Mouse (Mus musculus) retina, embryonic 14.5 days (tissue): ENCODE results near the gene Fbf1.
"Not testable (repeated sequence)": the region's sequence is repeated elsewhere in the genome, so short reads cannot be mapped to it uniquely, and the experiment has no call there.

Source experiments
- DNase-seq: peaks from one replicate; pipeline ENCODE4 v3.0.0-alpha.2; 2015; ENCODE audit warnings: low spot score

The Fbf1 gene

DNA sequence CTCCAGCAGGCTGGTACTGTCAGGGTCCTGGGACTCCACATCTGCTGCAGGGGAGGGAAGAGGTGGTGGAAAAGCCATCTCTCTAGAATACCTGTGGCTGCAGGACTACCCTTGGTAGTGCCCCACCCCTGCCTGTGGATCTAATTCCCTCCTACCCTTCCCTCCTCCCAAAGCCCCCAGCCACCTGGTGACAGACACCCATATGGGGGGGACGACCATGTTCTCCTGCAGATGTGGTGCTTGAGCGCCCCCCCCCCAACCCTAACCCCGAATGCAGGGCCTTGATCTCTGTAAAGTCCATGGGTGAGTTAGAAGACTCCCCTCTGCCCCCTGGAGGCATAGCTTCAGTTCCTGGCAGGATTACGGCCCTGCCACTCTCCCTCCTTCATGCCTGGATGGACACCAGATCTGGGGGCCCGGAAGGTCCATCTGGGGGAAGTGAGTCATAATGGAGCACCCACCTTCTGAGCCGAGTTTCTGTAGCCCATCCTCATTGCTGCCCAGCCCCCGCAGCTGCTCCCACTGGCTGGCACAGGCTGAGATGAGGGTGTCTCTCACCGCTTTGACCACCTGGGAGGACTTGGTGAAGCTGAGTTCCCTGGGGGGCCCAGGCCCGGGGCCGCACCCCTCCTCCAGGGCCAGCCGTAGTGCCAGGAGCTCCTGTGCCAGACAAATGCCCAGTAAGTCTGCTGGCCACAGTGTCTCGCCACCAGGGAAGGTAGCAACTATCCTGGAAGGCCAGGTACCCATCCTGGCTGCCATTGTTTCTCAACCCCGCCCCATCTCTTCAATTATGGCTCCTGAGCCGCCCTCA, 60.8 kb downstream of the Fbf1 start:
- DNase-seq, result peak; percentile 57

DNA sequence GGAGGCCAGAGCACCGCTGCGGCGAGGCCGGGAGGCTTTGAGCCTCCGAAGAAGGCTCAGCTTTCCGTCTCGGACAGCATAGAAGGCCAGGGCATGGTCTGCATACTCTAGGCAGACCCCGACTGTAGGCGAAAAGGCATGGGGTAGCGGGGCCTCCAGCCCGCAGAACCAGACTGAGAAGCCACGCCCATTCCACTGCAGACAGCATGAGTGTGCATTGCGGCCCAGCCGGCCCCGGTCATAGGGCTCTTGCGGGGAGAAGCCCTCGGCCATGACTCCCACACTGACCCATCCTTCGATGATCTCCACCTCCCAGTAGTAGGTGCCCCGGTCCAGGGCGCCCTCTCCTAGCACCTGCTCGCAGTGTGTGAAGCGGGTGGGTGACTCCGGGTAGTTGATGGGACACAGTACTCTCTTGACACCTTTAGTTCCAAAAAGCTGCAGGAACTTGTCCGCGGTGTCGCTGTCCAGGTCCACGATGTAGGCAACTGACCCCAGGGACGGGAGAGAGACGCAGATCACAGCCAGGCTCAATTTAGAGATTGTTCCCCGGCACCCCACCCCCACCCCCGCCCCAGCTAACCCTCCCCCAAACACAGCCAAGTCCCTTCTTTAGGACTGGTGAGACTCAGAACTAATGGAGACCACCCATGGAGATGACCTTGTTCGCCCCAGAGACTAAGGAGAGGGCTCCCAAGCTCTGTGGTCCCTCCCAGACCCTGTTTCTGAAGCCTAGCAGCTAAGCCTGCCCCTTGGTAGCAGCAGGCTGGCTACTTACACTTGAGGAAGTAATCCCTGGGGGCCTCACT, 61.6 kb downstream of the Fbf1 start:
- peak; percentile 57 for DNase-seq

DNA sequence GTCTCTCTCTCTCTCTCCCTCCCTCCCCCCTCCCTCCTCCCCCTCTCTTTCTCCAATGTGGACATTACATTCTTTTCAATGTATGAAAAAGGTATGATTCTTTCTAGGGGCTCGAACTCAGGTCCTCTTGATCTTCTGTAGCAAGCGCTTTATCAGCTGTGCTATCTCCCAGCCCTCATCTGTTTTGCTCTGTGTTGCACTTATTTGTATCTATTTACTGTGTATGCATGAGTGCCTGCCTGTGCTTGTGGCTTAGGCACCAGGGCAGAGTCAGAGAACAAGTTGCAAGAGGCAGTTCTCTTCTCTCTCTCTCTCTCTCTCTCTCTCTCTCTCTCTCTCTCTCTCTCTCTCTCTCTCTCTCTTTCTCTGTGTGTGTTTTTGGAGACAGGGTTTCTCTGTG, 62.9 kb downstream of the Fbf1 start:
- no peak for DNase-seq

DNA sequence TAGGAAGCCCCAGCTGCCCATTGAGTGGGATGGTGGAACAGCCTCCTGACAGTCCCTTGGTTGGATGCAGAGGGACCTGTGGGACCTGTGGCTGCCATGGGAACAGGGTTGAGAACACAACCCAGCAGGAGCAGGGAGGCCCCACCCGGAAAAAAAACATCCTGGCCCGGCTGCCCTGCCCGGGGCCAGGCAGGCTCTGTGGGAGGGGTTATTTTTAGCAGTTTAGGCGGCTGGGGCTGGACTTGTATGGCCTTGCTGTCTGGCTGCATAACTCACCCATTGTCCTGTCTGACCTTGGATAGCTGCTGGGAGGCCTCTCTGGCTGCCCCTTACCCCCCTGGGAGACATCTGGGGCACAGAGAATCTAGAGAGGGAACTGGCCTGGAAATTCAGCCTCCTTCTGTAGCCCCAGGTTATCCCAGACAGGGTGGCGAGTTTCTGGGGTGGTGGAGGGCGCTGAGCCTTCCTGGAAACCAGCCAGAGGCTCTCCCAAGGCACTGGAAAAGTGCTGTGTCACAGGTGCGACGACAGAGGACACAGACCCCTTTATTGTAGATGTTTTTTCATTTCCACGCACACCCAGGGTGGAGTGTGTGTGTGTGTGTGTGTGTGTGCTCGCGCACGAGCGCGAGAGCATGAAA, 63.8 kb downstream of the Fbf1 start:
- peak; percentile 49 for DNase-seq

DNA sequence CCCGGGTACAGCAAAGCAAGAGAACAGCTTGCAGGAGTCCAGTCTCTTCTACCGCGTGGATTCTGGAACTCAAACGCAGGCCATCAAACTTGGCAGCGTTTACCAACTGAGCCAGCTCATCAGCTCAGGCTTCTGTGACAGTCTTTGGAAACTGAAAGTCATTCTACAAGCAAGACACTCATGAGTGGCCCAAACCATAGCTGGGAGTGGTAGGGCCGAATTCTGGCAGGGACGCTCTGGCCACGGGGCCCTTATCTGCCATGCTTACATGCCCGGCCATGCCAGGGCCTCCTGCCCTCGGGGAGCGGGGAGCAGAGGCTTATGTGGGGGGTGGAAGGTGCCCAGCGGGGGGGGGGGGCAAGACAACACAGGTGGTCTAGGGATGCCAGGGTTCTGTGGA, 64.4 kb downstream of the Fbf1 start:
- DNase-seq, result no peak

DNA sequence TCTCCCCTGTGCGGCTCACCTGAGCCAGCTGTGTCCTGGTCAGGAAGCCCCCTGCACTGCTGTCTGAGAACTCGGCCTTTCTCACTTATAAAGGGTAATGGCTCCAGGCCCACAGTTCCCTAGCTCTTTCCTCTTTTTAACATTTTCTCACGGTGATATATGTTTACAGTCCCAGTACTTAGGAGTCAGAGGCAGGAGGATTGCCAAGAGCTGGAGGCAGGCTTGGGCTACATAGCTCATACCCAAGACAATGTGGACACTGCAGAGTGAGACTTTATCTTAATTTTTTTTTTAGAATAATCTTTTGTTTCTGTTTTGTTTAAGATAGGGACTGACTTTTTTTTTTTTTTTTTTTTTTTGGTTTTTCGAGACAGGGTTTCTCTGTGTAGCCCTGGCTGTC, 65.5 kb downstream of the Fbf1 start:
- DNase-seq, result no peak

DNA sequence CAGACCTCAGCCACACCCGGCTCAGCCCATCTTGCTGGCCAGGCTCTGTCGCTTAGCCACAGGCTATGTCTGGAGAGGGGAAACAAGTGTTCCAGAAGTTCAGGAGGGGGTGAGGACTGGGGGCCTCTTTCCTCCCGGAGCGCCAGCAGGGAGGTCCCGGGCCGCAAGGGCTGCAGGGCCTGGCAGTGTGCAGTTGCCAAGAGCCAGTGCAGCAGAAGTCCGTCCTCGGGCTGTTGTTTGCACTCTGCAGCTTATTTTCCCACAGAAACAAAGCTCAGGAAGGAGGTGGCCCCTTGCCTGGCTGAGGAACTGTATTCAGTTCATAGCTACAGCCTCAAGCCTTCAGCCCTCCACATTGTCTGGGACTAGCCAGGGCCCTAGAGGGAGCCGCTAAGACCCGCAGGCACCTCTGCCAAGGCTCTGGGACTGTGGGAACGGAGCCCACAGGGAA, 66.0 kb downstream of the Fbf1 start:
- DNase-seq, result peak; percentile 28

DNA sequence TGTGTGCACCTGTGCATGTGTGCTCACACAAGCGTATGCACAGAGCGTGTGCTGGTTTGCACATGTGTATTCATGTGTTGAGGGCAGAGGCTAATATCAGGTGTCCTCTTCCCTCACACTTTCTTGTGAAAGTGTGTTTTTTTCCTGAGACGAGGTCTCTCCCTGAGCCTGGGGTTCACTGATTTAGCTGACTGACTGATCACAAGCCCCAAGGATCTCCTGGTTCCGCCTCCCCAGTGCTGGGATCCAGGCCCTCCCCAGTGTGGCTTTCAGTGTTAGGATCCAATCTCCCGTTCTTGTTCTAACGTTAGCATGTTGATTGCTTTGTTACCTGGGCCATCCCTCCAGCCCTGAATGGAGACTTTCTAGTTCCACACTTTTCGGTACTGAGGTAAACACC, 67.1 kb downstream of the Fbf1 start:
- DNase-seq, result no peak

DNA sequence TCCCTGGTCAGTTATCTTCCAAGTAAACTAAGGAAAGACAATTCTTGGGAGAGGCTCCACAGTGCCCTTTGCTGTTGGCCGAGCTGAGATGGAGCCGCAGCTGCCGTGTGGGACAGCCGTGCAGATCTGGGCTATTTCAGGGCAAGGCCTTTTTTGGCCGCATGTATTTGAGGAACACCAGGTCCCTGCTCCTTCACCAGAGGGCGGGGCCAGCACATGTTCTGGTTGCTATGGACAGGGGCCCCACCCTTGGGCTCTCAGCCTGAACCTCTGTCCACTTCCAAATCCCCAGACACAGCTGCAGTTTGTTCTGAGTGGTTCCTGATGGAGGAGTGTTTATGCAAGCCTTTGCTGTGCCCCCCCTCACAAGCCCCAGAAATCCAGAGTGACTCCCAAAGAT, 67.6 kb downstream of the Fbf1 start:
- DNase-seq, result no peak

DNA sequence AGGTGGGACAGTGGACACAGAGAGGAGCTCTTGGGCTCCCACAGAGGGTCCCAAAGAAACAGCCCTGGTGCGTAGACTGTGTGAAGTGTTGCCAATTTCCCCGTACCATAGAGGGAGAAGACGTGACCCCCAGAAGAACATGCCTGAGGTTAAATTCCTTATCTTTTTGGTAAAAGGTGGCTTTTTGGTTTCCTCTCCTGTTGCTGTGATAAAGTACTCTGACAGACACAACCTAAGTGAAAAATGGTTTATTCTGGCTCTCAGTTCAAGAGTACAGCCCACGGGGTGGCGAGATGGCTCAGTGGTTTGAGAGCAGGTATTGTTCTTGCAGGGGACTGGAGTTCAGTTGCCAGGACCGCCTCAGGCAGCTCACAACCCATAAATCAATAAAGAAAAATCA, 68.5 kb downstream of the Fbf1 start:
- DNase-seq, result no peak

DNA sequence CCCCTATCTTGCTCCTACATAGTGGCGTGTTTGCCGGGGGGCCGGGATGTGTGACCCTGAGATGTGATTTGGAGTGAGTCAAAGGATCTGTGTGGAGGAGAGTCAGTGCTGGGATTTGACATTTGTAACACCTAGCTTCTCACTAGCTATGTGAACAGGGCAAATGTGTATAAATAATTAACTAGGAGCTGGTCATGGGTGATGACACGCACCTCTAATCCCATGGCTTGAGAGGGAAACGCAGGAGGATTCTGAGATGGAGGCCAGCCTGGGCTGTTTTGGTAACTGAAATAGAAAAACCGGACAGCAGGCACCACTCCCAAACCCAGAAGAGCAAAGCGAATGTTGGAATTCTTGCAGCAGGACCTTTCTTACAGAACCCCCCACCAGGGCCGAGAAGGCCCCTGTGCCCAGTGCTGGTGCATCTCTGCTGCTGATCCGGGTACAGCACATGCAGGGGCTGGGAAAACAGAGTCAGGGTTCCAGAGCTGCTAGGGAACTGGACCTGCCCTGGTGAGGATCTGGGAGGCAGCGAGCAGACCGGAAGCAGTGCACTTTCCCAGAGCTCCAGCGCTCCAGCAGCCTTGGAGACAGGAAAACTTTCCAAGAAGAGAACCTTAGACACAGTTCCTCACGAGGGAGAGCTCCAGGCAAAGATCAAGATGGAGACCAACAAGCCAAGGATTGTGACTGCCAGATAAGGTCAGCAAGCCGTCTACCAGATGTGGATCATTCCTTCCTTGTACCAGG, 69.1 kb downstream of the Fbf1 start:
- no peak for DNase-seq

DNA sequence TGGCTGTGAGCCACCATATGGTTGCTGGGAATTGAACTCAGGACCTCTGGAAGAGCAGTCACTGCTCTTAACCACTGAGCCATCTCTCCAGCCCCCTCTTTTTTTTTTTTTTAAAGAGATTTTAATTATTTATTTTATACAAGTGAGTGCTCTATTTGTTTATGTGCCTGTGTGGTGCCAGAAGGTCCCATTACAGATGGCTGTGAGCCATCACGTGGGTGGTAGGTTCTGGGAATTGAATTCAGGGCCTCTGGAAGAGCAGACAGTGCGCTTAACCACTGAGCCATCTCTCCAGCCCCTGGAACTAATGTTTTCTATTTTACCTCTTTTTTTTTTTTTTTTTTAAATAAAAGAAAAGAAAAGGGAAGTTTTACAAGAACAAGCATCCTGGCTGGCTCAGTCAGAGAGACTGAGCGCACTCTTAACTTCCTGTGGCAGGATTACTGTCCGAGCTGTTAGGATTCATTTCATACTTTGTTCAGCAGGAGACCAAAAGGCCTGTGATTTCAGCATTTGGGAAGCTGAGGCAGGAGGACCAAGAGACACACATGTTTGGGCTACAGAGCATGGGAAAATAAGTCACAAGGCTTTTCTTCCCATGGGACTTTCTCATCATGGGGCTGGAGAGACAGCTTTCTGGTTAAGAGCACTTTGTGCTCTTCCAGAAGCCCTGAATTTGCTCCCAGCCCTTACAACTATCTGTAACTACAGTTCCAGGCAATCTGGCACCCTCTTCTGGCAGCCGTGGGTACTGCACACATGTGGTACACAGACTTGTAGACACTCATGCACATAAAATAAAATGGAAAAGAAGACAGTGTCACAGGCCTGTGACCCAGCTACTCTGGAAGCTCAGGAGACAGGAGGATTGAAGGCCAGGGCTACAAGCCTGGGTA, 71.5 kb downstream of the Fbf1 start:
- peak; percentile 61 for DNase-seq

DNA sequence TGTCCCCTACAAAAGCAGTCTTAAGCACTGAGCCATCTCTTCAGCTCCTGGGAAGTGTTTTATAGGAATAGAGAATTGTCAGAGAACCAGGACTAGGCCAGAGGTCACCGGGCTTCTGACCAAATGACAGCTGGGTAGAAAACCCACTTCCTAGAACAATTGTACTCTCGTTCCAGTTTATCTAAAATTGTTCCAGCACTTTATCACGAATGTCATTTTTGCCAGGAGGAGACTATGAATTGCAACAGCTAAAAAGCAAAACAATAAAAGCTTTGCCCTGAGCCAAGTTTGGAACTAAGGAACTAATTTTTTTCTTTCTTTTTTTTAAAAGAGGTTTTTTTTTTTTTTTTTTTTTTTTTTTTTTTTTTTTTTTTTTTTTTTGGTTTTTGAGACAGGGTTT, 72.4 kb downstream of the Fbf1 start:
- DNase-seq, result no peak

DNA sequence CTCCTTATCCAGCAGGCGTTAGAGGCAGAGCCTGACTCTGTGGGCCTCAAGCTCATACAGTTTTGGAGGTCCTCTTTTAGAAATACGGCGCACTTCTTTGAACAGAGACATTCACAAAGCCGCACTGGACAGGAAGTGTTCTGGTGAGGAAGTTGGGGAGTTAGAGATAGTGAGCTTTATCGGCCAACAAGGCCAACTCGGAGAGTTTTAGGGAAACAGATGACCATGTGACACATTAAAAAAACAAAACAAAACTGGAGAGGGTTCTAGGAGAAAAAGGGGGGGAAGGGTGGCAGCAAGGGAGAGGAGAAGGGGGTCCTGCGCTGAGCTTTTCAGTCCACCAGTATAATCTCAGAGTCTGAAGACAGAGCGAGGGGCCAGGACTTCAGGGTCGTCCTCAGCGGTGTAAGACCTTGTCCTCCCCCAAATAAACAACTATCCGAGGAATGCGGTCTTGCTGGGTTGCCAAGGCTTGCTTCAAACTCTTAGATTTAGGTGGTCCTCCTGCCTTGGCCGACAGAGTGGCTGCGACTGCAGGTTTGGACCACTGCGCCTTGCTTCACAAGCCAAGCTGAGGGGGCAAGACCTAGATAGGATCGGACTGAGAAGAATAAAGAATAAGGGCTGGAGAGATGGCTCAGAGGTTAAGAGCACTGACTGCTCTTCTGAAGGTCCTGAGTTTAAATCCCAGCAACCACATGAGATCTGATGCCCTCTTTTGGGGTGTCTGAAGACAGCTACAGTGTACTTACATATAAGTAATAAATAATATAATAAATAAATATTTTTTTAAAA, 74.0 kb downstream of the Fbf1 start:
- DNase-seq, result no peak

DNA sequence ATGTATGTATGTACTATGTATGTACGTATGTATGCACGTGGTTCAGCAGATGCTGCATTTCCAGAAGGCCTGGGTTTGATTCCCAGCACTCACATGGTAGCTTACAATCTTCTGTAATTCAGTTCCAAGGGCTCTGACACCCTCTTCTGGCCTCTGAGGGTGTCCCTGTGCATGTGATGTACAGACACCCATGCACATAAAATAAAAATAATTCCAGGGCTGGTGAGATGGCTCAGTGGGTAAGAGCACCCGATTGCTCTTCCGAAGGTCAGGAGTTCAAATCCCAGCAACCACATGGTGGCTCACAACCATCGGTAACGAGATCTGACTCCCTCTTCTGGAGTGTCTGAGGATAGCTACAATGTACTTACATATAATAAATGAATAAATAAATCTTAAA, 75.0 kb downstream of the Fbf1 start:
- DNase-seq, result not testable (repeated sequence)
